Mouse (Mus musculus): ENCODE data around the gene Skint11.
"Not testable (repeated sequence)": the region's sequence is repeated elsewhere in the genome, so short reads cannot be mapped to it uniquely, and the experiment has no call there.

Skint11 gene

GRCm38 (mm10) chr4:114163084-114163483 is at the start of gene Skint11:
TSS of gene Skint11 (plus strand) at chr4:114163384.
- no peak for DNase-seq (ENCODE audit: low spot score)

DNA sequence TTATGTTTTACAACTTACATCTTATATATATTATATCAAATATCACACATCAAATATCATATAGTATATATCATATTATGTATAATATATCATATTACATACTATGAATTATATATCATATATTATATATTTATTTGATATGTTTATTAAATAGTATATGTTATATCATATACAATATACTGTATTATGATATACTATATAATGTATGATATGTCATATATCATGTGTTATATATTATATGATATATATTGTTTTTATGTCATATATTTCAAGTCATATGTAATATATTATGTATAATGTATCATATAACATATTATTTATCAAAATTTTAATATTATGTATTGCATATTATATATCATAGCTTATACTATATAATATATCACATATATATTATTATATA is 2.0 kb upstream of the Skint11 start:
- DNase-seq (ENCODE audit: low spot score) = no peak

DNA sequence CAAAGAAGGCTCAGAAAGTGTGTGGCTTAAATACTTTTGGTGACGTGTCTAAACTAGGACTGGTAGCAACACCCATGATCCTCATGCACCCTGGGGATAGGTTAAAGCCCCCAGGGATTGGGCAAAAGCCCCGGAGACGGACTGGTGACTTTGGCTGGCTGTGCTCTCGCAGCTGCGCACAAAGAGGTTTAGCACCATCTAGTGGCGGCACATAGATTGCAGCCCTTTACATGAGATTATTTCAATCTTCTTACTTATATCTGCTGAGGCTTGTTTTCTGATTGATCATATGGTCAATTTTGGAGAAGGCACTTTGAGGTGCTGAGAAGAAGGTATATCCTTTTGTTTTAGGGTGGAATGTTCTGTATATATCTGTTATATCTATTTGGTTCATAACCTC is 9.7 kb downstream of the Skint11 start:
- DNase-seq (ENCODE audit: low spot score) = not testable (repeated sequence)

- not testable (repeated sequence) for DNase-seq (ENCODE audit: low spot score)
These were observed 93.7 kb downstream of the Skint11 start for GRCm38 (mm10) chr4:114256906-114257305.
